Mouse (Mus musculus) retina, embryonic 14.5 days (tissue): ENCODE data around the gene Rnf39.
"Not testable (repeated sequence)": the region's sequence is repeated elsewhere in the genome, so short reads cannot be mapped to it uniquely, and the experiment has no call there.

ENCODE experiments used
- DNase-seq: peaks from one replicate; pipeline ENCODE4 v3.0.0-alpha.2; 2015; ENCODE audit warnings: low spot score

The Rnf39 gene

DNA sequence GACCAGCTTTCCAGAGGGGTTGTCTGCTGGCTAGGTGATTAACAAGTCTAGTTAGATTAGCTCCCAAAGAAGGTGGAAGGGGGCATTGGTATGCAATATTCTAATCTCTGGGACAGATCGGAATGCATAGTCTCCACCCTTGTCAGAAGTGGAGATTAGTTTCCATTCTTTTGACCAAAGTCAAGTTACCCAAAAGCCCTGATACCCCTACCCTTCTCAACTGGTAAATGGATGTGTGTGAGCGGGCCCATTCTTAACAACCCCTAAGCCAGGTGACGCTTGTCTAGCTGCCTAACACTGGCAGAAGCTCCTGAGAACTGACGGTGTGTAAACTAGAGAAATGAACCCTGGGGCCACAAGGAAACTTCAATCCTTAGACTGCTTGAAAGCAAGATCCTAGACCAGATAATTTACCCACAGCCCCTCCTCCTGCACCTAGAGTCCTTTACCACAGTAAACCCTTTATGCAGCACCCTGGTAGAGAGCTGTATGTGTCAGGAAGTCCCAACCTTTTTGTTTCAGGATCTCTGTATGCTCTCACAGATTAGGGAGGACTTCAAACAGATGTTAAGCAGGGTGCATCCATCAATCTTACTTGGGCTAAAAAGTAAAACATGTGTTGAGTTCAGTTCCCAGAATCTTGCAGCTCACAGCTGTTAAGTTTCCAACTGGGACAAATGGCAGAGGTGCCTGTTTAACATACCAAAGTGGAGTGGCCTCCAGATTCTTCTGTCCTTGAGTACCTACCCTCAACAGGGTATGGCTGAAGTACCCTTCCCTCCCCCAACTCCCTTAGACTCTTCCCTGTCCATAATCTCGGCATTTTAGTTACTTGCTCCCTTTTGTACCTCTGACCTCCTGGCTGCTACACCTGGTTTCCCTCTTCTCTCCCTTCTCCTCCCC, 39.8 kb downstream of the Rnf39 start:
- DNase-seq: no peak

- no peak for DNase-seq
These were observed 45.8 kb downstream of the Rnf39 start for GRCm38 (mm10) chr17:36988475-36988874.

GRCm38 (mm10) chr17:36989437-36989836, 46.7 kb downstream of the Rnf39 start, which contains the start of gene H2-M5:
TSS of gene H2-M5 (minus strand) at chr17:36989537.
- DNase-seq: no peak

DNA sequence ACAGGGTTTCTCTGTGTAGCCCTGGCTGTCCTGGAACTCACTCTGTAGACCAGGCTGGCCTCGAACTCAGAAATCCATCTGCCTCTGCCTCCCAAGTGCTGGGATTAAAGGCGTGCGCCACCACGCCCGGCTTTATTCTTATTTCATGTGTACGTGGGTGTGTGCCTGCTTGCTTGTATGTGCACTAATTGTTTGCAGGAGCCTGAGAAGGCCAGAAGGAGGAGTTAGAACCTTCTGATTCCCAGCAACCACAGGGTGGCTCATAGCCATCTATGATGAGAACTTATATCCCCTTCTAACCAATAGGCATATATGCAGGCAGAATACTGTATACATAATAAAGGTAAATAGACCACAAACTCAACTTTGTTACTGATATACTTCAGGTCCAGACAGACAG, 47.9 kb downstream of the Rnf39 start:
- DNase-seq: not testable (repeated sequence)

DNA sequence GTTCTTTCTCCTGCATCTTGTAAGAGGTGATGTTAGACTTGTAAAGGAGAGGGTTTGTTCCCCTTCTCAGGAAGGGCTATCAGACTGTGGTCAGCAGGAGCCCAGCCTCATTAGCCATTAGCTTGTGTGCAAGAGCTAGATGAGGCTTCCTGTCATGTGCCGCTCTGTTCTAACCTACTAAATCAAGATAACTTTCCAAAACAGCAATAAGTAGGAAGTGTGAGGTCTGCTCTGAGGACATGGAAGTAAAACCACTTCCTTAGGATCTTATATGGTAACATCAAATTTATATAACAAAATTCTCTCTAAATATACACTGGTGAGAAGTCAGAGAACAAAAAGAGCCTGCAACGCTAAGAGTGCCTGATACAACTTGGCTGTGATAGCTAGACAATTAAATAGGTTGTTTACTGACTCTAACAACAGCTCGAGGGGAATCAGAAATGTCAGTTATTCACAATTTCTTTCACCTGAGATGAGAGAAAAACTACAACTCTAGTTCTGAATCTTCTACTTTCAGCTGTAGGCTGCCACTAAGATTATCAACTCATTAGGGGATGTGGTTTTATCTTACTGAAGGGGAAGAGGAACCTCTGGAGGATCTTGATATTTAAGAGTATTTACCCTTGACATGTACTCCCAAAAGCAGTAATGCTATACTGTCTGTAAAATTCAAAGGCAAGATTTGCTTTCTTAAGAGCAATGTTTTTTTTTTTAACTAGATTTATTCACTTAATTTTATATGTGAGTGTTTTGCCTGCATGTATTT, 49.8 kb downstream of the Rnf39 start:
- no peak for DNase-seq

GRCm38 (mm10) chr17:36993770-36994325, 51.1 kb downstream of the Rnf39 start:
- no peak for DNase-seq

DNA sequence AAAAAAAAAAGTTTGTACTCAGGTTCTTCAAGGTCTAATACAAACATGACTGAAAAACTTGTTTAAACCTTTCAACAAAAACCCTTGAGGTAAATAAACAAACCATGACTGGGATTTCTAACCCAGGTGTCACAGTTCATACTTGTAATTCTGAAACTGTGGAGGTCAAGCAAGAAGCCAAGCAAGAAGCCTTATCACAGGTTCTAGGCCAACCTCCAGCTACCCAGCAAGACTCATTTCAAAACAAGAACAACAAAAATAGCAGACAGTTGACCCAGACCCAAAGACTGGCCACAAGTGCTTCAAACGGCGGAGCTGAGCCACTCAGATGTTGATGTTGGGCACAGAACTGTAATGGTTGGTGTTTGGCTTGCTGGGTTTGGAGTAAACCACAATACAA, 51.8 kb downstream of the Rnf39 start:
- no peak for DNase-seq

DNA sequence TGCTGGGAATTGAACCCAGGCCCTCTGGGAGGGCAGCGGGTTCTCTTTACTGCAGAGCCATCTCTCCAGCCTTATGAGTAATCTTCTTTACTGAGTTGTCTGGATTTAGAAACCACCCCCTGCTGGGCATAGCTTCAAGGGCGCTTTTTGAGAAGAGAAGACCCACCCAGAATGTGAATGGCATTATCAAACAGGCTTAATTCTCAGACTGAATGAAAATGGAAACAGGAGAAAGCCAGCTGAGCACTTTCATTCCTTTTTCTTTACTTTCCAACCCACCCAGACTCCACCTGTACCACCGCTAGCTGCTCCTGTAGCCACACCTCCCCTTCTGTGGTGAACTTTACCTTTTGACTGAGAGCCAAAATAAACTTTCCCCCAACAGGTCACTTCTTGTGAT, 52.7 kb downstream of the Rnf39 start:
- no peak for DNase-seq

GRCm38 (mm10) chr17:36997033-36997735, 54.5 kb downstream of the Rnf39 start:
- peak; percentile 95 for DNase-seq
